Mouse (Mus musculus): ENCODE results near the gene Lao1.
"Not testable (repeated sequence)": the region's sequence is repeated elsewhere in the genome, so short reads cannot be mapped to it uniquely, and the experiment has no call there.

The Lao1 gene

DNA sequence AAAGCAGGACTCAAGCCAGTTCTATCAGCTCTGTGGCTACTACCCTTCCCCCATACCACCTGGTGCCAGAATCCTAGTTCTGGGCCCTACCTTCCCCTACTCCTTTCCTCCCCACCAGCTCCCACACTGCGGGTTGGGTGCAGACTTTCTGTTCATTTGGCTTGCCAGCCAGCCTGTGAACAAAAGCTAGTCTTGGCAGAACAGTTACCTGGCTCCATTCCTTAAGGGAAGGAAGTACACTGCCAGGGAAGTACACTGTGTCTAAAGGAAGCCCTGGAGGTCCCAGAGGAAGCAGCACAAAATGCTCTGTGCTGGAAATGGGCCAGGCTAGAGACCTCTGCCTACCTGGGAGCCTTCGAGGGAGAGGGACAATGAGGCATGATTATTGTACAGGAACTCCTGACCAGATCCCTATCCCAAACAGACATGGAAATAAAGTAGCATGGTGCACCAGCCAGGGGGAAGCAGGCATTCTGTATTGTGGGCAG lies at the start of gene Lao1:
Gene Lao1, plus strand, starts transcription at position 438 of the 488 bp plus-strand sequence.
- peak in 1 of 2 experiments; percentile 9 for DNase-seq

DNA sequence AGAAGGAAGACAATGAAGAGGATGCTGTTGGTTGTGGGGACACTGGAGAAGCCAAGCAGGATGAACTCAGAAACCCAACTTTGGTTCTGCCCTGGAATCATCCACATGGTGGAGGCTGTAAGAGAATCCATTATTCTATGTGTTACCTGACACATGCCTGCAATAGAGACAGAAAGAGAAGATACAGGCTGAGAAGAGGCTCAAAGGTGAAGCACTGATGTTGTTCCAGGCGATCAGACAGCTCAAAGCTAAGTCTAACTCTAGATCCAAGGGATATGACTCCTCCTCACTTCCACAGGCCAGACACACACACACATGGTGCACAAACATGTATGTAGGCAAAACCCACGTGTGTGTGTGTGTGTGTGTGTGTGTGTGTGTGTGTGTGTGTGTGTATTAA lies 44.0 kb upstream of the Lao1 start, which contains the start of gene Olfr1329:
Gene Olfr1329, minus strand, starts transcription at position 101 of the 400 bp plus-strand sequence.
- DNase-seq = not testable (repeated sequence)

DNA sequence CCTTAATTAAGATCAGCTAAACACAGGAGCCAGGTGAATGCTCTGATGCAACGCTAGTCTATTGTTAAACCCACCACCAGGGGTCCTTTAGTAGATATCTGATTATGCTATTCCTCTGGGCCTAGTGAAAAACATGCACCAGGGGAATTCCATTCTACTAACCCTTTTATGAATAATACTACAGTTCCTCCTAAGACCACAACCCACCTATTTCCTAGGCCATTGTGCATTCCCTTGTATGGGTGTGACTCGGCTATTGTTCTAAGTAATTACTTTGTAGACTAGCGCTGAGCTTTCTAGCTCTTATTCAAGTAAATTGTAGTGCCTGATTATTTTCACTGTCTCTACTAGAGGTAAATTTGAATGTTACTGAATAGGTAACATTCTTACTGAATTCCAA lies 30.1 kb upstream of the Lao1 start:
- DNase-seq = not testable (repeated sequence)

DNA sequence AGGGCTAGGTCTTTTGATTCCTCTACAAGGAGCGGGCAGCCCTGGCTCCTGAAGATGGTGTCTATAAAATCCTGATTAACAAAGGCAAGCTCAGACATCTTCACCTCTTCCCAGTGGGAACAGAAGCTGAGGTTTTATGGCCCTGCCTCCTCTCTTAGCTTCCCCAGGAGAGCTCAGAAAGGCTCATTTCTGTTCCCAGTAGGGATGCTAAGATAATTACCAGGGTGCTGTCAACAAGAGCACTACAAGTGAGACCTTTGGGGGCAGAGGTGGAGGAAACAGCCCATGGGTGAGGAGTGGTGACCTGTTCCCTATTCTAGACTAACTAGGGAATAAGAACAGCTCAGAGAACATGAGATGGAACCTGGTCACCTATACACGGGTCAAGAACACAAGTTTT lies 22.9 kb upstream of the Lao1 start, which contains the start of gene Olfr1328:
Gene Olfr1328, minus strand, starts transcription at position 101 of the 400 bp plus-strand sequence.
- no peak for DNase-seq

DNA sequence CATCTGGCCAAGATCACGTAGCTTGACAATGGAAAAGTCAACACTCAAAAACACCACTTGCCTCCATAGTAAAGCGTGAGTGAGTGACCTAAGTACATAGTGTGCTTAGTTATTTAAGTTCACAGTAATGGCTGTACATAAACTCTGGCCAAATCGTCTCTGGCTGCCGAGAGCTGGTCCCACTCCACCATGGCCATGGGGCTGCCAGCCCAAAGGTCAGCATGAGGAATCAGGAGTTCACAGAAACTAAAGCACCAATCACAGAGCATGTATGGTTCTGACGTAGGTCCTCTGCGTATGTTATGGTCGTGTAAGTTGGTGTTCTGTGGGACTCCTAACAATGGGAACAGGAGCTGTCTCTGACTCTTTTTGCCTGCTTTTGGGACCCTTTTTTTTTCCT lies 2.6 kb upstream of the Lao1 start:
- no peak for DNase-seq

DNA sequence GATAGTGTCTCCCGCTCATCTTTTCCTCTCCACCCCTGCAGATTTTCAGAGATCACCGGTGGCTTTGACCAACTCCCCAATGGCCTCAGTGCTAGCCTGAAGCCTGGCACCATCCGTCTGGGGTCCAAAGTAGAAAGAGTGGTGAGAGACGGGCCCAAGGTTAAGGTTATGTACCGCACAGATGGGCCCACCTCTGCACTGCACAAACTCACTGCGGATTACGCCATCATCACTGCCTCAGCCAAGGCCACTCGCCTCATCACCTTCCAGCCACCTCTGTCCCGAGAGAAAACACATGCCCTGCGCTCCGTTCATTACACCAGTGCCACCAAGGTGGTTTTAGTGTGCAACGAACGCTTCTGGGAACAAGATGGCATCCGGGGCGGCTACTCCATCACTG lies 6.3 kb downstream of the Lao1 start:
- DNase-seq = no peak

DNA sequence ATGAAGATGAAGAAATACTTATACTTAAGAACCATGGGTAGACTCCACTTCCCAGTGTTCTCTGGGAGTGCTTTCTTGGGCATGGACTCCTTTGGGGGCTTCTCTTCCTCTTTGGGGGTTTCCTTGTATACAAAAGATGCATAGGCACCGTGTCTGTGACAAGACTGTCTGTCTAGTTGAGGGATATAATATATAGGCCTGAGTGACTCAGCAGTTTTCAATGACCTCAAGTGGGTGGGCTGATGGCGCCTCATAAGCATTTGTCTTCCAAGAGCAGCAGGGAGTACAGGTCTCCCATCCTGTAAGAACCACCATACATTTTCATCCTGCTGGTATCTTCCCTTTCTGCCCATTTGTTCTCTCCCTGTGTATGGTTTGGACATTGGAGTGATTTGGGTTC lies 11.9 kb downstream of the Lao1 start:
- no peak for DNase-seq

DNA sequence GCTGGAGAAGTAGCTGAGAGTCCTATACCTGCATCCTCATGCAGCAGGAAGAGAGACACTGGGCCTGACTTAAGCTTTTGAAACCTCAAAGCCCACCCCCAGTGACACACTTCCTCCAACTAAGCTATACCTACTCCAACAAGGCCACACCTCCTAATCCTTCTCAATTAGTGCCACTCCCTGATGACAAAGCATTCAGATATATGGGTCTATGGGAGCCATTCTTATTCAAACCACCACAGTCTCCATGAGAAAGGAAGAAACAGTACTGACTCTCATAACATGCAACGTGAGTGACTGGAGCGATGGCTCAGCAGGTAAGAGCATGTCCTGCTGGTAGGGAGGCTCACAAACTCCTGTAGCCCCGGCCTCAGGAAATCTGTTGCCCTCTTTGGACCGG lies 23.9 kb downstream of the Lao1 start:
- no peak for DNase-seq

DNA sequence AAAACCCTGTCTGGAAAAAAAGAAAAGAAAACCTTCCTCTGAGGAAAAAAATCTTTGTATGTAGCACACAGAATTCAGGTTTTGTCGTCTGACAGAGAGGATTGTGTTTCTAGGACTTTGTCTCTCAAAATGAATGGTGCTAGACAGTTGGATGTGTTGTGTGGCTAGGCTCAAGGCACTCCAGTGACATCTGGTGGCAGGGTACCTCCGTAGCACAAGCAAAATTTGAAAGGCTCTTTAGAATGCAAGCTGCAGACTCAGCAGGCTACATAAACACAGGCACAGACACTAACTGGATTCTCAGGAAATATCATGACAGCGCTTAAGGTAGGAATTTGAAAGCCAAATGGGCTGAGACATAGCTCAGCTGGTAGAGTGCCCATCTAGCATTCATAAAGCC lies 27.2 kb downstream of the Lao1 start:
- peak; percentile 36 to 49 for DNase-seq

DNA sequence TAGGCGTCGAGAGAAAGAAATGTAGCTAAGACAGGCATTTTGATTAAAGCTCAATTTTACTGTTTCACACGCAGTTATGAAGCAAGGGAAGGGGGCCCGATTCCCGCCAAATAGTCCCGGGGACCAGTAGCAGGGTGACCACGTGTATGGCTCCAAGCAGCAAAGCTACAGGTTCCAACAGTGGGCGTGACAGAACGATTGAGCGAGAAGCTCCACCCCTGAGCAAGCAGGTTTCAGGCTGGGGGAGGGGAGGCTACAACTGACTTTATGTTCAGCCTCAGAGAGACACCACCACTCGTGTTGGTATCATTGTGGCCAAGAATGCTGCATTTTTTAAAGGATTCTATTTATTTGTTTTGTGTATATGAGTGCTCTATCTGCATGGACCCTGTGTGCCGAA lies 28.0 kb downstream of the Lao1 start:
- DNase-seq = no peak

DNA sequence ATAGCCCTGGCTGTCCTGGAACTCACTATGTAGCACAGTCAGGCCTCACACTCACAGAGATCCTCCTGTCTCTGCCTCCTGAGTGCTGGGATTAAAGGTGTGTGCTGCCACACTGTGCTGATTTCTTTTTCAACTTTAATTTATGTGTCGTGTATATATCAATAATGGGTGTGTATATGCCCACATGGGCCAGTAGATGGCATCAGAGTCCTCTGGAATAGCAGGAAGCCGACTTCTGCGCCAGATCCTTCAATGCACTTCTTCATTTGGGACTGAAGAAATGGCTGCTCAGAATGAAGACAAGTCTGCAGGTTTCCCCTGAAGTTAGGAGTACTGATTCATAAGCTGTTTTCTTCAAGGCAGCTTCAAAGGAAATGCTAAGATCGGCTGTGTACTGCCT lies 30.4 kb downstream of the Lao1 start:
- DNase-seq = peak; percentile 22 to 35

DNA sequence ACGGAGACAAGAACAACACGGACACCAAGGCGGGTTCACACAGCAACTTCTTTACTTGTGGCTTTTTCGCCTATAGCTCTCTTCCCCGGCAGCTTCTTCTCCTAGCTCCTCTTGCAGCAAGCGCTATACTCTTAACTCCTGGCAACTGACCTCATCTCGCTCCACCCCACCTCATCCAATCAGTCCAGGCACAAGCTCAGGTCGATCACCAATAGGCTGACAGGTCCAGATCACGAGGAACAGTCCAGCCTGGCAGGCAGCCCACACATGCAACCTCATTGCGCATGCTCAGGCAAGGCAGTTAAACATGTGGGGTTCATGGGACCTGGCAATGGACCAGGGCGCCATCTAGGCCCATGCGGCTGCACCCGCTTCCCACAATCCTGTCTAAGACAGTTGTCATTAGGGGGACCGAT lies 35.8 kb downstream of the Lao1 start:
- DNase-seq = no peak

DNA sequence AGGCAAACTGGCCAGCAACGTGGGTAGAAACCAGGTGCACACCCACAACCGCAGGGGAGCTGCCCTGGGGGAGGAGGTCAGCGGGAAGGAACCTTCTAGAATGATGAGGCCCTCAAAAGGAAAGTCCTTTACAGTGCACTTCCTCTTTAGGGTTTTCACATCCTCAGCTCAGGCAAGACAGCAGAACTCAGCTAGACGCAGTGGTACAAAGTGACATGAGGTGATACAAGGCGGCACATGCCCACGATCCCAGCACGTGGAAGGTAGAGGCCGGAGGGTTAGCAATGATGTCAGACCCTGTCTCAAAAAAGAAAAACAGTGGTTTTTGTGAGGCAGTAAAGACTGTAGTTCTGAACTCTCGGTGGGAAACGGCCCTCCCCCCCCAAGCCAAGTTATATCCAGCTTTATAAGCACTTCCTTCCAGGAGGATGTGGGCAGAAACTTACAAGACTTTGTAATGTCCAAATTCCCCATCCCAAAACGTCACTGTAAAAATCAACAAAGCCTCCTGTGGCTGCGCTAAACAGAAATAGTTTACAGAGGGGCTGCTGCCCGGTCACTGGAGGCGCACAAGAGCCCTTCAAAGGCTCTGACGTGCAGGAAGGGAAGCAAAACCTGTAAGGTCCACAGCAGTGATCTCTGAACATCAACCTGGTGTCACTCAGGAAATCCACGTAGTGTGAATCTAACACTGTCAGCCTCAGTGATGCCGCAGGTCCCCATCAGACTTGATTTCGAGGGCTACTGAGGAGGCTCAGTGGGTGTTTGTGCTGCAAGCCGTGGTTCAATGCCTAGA lies 38.5 kb downstream of the Lao1 start:
- peak in 1 of 2 experiments; percentile 27 for DNase-seq

DNA sequence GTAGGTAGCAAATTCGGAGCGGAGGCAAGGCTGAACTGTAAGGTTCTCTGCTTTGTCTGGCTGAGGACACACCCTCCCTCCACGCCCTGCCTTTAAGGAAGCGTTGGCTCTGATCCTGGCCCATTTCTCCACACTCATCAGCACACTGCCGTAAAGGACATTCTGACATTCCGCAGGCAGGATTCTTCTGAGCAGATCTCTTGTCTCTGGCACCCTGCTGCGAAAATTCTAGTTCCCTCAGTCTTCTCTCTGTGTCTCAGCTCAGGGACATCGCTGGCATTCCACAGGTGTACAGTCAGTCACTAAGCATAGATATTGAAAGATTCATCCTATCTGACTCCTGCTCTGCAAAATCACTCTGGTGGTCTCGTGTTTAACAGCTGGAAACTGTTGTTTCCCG lies 40.3 kb downstream of the Lao1 start:
- no peak for DNase-seq

DNA sequence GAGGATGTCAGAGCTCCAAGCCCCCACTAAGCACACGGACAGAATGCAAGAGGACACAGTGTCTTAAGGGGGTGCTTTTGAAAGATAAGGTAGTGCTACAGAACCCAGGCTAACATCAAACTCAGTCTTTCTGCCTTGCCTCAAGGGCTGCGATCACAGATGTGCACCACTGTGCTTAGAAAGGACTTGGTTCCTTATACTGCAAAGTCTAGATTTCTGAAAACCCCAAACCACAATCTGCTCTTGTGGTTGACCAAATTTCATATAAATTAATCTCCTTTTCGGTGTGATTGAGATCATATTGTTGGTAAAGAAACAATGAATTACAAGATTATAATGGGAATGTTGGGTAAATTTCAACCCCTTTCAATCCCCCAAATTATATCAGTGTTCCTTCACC lies 41.1 kb downstream of the Lao1 start:
- no peak for DNase-seq

DNA sequence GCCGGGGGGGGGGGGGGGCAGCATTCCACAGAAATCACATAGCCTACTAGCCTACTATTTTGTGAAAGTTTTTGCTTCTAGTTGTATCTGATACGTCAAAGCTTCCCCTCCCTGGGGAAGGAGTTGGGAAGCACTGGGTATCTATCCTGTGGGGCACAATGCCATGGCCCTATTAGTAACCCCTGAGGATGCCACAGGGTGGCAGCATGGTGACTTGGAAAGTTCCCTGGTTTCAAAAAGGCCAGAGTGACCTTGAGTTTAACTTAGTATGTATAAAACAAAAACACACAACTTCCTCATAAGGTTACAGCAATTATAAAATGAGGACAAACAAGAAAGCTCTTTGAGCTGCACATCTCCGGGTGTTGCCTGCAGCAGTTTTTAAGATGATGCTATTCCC lies 42.8 kb downstream of the Lao1 start:
- DNase-seq = peak; percentile 42 to 62

DNA sequence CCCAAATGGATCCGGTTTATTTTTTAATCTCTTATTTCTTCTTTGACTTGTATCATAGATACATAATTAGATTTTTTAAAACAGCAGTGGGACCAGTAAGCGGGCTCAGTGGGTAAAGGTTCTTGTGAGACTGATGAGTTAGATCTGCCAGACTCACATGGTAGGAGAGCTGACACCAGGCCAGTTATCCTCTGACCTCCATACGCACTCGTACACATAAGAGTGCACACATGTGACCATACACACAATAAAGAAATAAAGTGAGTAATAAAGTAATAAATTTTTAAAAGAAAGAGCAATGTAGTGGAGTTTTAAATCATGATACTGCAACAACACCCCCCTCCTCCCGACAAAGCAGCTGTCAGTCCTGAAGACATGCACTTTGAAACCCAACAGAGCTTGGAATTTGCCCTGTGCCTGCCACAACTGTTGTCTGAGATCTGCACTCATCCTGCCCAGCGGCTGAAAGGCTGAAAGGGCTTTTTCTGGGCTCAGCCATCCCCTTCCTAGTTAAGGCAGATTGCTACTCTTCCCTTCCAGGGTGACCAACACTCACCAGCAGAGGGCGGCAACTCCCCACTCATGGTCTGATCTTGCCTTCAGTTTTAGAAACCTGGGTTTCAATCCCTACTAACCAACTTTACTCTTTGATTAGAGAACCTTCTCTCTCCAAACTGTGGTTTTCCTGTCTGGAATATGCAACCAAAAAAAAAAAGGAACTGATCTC lies 43.4 kb downstream of the Lao1 start:
- DNase-seq = peak; percentile 94 to 97

DNA sequence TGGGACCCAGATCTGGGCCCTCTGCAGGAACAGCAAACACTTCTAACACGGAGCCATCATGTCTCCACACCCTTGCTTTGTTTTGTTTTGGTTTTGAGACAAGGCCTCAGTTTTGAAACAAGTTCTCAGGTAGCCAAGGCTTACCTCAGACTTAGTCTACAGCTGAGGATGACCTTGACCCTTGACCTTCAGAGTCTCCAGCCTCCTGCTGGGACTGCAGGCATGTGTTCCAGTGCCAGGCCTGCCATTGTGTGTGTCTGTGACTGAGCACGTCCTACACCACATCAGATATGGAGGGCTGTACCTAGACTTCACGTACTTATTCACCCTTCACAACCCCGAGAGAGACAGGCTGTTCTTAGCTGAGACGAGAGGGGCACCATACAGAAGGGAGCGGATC lies 46.2 kb downstream of the Lao1 start:
- no peak for DNase-seq

DNA sequence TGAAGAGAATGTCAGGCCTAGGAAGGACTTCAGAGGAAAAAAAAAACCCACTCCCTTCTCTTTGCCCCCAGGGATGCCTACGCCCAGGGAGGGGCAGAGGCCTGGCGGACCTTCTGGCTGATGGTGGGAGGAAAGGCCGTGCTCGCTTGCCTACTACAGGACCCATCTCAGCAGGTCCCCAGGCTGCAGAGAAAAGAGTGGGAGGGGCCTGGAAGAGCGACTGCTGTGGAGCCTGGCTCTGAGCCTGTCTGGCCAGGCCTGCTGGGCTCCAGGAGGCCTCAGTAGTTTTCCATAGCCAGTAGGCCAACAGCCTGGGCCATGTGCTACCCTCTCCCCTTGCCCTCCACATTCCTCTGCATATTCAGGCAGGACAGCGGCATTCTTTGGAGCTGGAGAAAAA lies 47.1 kb downstream of the Lao1 start:
- DNase-seq = peak; percentile 28 to 47

DNA sequence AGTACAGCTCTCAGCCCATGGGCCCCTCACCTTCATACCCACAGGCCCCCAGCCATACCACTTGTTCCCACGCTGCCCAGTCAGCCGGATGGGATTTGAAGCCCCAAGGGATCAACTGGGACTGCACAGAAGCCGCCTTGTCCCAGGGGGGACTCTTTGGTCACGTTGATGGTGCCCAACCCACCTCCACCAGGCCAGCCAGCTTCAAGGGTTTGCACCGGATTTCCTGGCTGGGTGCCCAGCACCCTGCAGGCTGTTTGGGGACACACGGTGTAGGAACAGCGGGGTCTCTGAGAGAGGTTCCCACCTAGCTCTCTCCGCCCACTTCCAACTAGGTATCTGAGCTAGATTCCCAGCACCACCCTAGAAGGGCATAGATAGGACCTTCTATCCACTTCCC lies 48.4 kb downstream of the Lao1 start:
- DNase-seq = no peak

DNA sequence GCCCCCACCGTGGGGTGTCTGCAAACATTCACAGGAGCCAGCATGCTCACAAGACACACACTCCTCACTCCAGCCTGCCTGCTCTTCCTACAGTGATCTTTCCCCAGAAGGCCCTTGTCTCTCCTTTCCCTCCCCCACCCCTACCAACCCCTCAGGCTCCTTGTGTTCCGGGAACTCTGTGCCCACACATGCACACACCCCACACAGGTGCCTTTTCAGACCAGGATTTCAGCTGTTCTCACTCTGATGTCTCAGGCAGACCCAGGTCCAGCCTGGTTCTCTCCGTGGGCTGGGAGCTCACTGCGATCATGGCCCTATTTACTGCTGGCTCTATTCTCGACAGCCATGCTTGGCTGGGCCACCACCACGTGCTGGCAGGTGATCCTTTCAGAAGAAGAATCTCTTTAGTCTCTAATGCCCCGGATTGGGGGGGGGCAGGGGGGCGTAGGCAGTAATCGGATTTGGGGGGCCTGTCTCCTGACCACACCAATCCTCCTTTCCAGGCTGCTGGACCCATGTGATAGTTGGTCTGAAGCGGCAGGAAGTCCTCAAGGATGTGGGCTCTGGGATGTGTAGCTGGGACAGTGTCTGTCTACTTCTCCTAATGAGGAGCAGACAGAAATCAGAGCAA lies 49.8 kb downstream of the Lao1 start:
- DNase-seq = no peak

DNA sequence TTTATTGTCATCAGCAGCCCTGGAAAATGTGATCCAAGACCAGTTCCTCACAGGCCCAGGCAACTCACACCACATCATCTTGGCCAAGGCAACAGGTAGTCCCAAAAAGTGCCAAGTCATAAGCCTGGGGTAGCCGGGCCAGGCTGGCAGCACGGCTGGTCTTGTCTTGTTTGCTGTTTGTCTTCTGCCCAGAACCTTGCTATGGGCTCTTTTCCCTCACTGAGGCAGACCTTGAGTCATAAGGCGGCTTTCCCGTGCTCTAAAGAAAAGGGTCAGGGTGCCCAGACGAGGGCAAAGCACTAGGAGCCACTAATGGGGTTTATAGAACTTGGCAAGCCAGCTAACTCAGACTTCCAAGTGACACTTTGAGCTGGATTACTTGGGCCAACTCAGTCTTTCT lies 51.7 kb downstream of the Lao1 start:
- no peak for DNase-seq

DNA sequence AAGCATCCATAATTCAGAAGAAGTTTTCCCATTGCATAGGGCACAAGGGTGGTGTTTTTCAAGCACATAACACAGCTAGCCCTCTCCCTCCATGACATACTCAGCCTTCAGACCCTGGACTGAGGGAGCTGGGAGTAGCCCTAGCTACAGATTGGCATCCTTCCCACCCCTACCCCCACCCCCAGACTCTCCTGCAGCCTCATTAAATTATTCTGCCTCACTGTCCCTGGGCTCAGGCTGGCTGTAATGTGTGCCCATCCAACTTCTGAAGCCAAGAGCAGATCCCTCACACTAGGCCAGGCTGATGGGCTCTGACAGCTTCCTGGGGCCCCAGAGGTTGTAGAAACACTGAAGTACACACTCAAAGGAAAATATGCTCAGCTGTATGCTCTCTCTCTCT lies 53.6 kb downstream of the Lao1 start:
- no peak for DNase-seq

DNA sequence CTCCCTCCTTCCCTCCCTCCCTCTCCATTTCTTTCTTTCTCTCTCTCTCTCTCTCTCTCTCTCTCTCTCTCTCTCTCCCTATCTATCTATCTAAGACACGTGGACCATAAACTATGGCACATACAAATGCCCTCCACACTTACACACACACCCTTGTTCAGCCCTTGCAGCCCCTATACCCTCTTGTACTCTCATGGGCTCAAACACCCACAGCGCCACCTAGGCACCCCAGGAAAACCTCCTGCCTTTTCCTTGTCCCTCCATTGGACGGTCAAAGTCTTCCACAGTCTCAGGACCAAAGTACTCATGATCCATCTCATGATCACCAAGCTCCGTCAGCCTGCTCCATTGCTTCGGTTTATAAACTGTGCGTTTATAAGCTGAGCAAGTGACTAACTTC lies 54.2 kb downstream of the Lao1 start:
- peak; percentile 18 to 24 for DNase-seq

Measured in kidney, postnatal 4 days (tissue).